Mouse (Mus musculus) kidney, embryonic 15.5 days (tissue): ENCODE results near the gene Gmeb1. TPM values are rescaled to one million over a fixed set of nuclear protein-coding genes. Genes with fewer than 3 reads are reported as not detected.

Experiments used
- ATAC-seq: fragments of 200-750 bp; cut with Nextera tagmentation; replicated peaks from 2 replicates; pipeline ENCODE4 v1.8.0; 2017; ENCODE audit warnings: moderate TSS enrichment; ENCODE audit not compliant: low FRiP score
- H3K27ac ChIP-seq: fragments of 300-500 bp; sonication (generic); 2 replicates; pipeline ENCODE4 v1.5.1; 2015; ENCODE audit warnings: mild to moderate bottlenecking, inconsistent platforms
- H3K27me3 ChIP-seq: fragments of 300-500 bp; sonication (generic); 2 replicates; pipeline ENCODE4 v1.6.1; 2015; ENCODE audit warnings: inconsistent platforms
- H3K36me3 ChIP-seq: fragments of 300-500 bp; sonication (generic); 2 replicates; pipeline ENCODE4 v1.6.1; 2015; ENCODE audit warnings: inconsistent platforms
- H3K4me1 ChIP-seq: fragments of 300-500 bp; sonication (generic); 2 replicates; pipeline ENCODE4 v1.6.1; 2015; ENCODE audit warnings: inconsistent platforms
- H3K4me2 ChIP-seq: fragments of 300-500 bp; sonication (generic); 2 replicates; pipeline ENCODE4 v1.6.1; 2015; ENCODE audit warnings: moderate library complexity, mild to moderate bottlenecking, inconsistent platforms
- H3K4me3 ChIP-seq: fragments of 300-500 bp; sonication (generic); replicated peaks from 2 replicates; pipeline ENCODE4 v1.5.1; 2015; ENCODE audit warnings: mild to moderate bottlenecking, inconsistent platforms
- H3K9ac ChIP-seq: fragments of 300-500 bp; sonication (generic); 2 replicates; pipeline ENCODE4 v1.6.1; 2015; ENCODE audit warnings: mild to moderate bottlenecking, inconsistent platforms
- H3K9me3 ChIP-seq: fragments of 300-500 bp; sonication (generic); replicated peaks from 2 replicates; pipeline ENCODE4 v1.6.1; 2016; ENCODE audit warnings: inconsistent platforms
- WGBS: fragments of 180-500 bp; shearing (Covaris S2); methylation state at CpG from one replicate; pipeline ENCODE4 v1.1.7; 2015; ENCODE audit warnings: mixed read lengths; 5-methylcytosine and 5-hydroxymethylcytosine counted together
- microRNA-seq: library from miRNA; unstranded; fragments of <30 nt; microRNA quantifications from one replicate; pipeline ENCODE4, GENCODE M21; 2016
- polyA plus RNA-seq: library from polyadenylated mRNA; unstranded; fragments of >200 nt; fragmentation: Nextera tagmentation; extraction: Ambion mirVana; gene quantifications from 2 replicates; pipeline ENCODE4 v1.2.1, GENCODE M21; 2015

Gene Gmeb1
- polyA plus RNA-seq, 1 experiment from 2014 or later = 40.1 TPM

- Histone ChIP-seq H3K4me1 (peaks cover 16% of the 10 kb centered on the region), H3K36me3 (peaks cover 56% of the 10 kb centered on the region), H3K4me3 (no peak overlapping the region), H3K4me2 (peak overlapping the region; percentile 27; the same call in 1 of the 2 replicates), H3K27me3 (no peaks in the 10 kb centered on the region), H3K27ac (peak overlapping the region; percentile 71), H3K9ac (no peak overlapping the region), H3K9me3 (no peaks in the 10 kb centered on the region)
- ATAC-seq = peak; percentile 78
- 38% methylated on average over 22 of the region's 22 CpGs for WGBS
These were observed 79.4 kb downstream of the Gmeb1 start for GRCm38 (mm10) chr4:132181721-132182658.

DNA sequence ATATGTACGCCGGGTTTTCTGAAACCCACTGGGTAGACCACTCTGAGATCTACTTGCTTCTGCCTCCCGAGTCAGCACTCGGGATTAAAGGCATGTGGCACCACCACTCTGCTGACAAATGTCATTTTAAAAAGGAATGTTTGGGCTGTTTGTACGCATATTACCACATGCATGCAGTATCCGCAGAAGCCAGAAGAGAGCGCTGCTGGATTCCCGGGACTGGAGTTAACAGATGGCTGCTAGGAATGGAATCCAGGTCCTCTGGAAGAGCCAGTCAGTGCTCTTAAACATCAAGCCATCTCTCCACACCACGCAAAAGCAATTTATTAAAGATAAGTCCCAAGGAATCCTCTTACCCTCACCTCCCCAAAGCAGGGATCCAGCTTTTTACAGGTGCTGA, 80.7 kb downstream of the Gmeb1 start:
- no peaks in the 10 kb centered on the region for H3K27me3 ChIP-seq
- H3K36me3 ChIP-seq = peaks cover 49% of the 10 kb centered on the region
- no peak overlapping the region for H3K4me2 ChIP-seq
- no peak for ATAC-seq
- H3K27ac ChIP-seq = no peak overlapping the region
- no peak overlapping the region for H3K9ac ChIP-seq
- peaks cover 16% of the 10 kb centered on the region for H3K4me1 ChIP-seq
- WGBS = 80% methylated on average over 9 of the region's 9 CpGs
- H3K4me3 ChIP-seq = no peak overlapping the region
- no peaks in the 10 kb centered on the region for H3K9me3 ChIP-seq

DNA sequence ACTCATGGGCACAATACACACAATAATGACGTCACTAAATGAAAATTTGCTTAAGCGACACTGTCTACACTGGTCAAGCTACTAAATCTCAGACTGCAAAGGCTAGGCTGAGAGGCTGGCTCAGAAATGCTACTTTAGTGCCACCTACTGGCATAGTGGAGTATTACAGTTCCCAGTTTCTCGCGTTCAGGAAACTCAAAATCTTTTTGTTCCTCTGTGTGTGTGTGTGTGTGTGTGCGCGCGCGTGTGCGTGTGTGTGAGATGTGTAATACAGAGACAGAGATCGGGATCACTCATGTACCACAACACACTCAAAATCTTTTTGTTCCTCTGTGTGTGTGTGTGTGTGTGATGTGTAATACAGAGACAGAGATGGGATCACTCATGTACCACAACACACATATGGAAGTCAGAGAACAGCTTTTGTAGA, 82.8 kb downstream of the Gmeb1 start:
- ATAC-seq = peak; percentile 77; the same call in 1 of the 2 replicates
- no peak overlapping the region for H3K9ac ChIP-seq

GRCm38 (mm10) chr4:132176474-132176873, 84.9 kb downstream of the Gmeb1 start:
- H3K36me3 ChIP-seq = peaks cover 9% of the 10 kb centered on the region; the same call in 1 of the 2 replicates
- 51% methylated on average over 10 of the region's 10 CpGs for WGBS

More for the DNA sequence above, 82.8 kb downstream of the Gmeb1 start:
- no peak overlapping the region for H3K27ac ChIP-seq
- H3K4me2 ChIP-seq = no peak overlapping the region
- H3K36me3 ChIP-seq = peaks cover 30% of the 10 kb centered on the region
- H3K4me1 ChIP-seq = peaks cover 16% of the 10 kb centered on the region
- no peaks in the 10 kb centered on the region for H3K9me3 ChIP-seq
- WGBS = 10% methylated on average over 10 of the region's 10 CpGs
- no peak overlapping the region for H3K4me3 ChIP-seq
- no peaks in the 10 kb centered on the region for H3K27me3 ChIP-seq

More at GRCm38 (mm10) chr4:132176474-132176873, 84.9 kb downstream of the Gmeb1 start:
- peaks cover 4% of the 10 kb centered on the region for H3K4me1 ChIP-seq
- ATAC-seq = no peak
- no peak overlapping the region for H3K27ac ChIP-seq
- H3K9ac ChIP-seq = no peak overlapping the region
- H3K4me2 ChIP-seq = no peak overlapping the region
- H3K9me3 ChIP-seq = no peaks in the 10 kb centered on the region
- H3K27me3 ChIP-seq = no peaks in the 10 kb centered on the region
- H3K4me3 ChIP-seq = no peak overlapping the region

Small RNA genes within 50 kb of the gene (microRNA-seq; reads per million reads assigned to microRNA genes)
- gene Gm22033 = not detected

Other genes with a start within 250 kb of the Gmeb1 start
- 0.09 TPM in 2 replicates for gene Gm10300, start 186.9 kb downstream of the Gmeb1 start, polyA plus RNA-seq
- gene Epb41, start 186.3 kb downstream of the Gmeb1 start, polyA plus RNA-seq = 65.1 and 67.1 TPM in 2 replicates
- gene Oprd1, start 117.1 kb downstream of the Gmeb1 start, polyA plus RNA-seq = 0.23 and 0.41 TPM in 2 replicates
- gene Ythdf2, start 49.3 kb downstream of the Gmeb1 start, polyA plus RNA-seq = 107 and 113 TPM in 2 replicates
- 47.7 and 48.3 TPM in 2 replicates for gene Taf12, start 12.8 kb upstream of the Gmeb1 start, polyA plus RNA-seq
- gene Rab42, start 41.8 kb upstream of the Gmeb1 start, polyA plus RNA-seq = 3.3 and 3.5 TPM in 2 replicates
- gene Trnau1ap, start 67.9 kb upstream of the Gmeb1 start, polyA plus RNA-seq = 73.6 and 80.5 TPM in 2 replicates
- gene Rcc1, start 92.0 kb upstream of the Gmeb1 start, polyA plus RNA-seq = 88.9 and 92.7 TPM in 2 replicates
- gene Phactr4, start 160.9 kb upstream of the Gmeb1 start, polyA plus RNA-seq = 25.6 and 27.3 TPM in 2 replicates
- gene Med18, start 202.3 kb upstream of the Gmeb1 start, polyA plus RNA-seq = 25.2 and 25.6 TPM in 2 replicates
- gene Sesn2, start 248.9 kb upstream of the Gmeb1 start, polyA plus RNA-seq = 19.4 and 20.3 TPM in 2 replicates